Mouse (Mus musculus): Measurements from ENCODE around the gene Ccdc71.

The Ccdc71 gene

GRCm38 (mm10) chr9:108478638-108479156 lies 18.4 kb downstream of the Ccdc71 start:
- Histone ChIP-seq H3K36me3 (ENCODE audit: control insufficient read depth, insufficient read depth, low read length, poor library complexity, severe bottlenecking) (no peaks in the 10 kb centered on the region), H3K27me3 (ENCODE audit: control insufficient read depth, insufficient read depth, low read length, poor library complexity, severe bottlenecking) (no peaks in the 10 kb centered on the region)
- no peak for DNase-seq (ENCODE audit: low read depth, low spot score)

GRCm38 (mm10) chr9:108479241-108479640 lies 18.9 kb downstream of the Ccdc71 start:
- DNase-seq (ENCODE audit: low read depth, low spot score) = no peak
- H3K36me3 ChIP-seq (ENCODE audit: control insufficient read depth, insufficient read depth, low read length, poor library complexity, severe bottlenecking) = no peaks in the 10 kb centered on the region
- H3K27me3 ChIP-seq (ENCODE audit: control insufficient read depth, insufficient read depth, low read length, poor library complexity, severe bottlenecking) = no peaks in the 10 kb centered on the region

- Histone ChIP-seq H3K27me3 (ENCODE audit: control insufficient read depth, insufficient read depth, low read length, poor library complexity, severe bottlenecking) (no peaks in the 10 kb centered on the region), H3K36me3 (ENCODE audit: control insufficient read depth, insufficient read depth, low read length, poor library complexity, severe bottlenecking) (no peaks in the 10 kb centered on the region)
- DNase-seq (ENCODE audit: low read depth, low spot score) = no peak
Observed at GRCm38 (mm10) chr9:108479721-108480351, 19.5 kb downstream of the Ccdc71 start, which contains the start of gene Lamb2. Lamb2 (plus strand) TSS chr9:108479736.

- Histone ChIP-seq H3K27me3 (ENCODE audit: control insufficient read depth, insufficient read depth, low read length, poor library complexity, severe bottlenecking) (no peaks in the 10 kb centered on the region), H3K36me3 (ENCODE audit: control insufficient read depth, insufficient read depth, low read length, poor library complexity, severe bottlenecking) (no peaks in the 10 kb centered on the region)
- no peak for DNase-seq (ENCODE audit: low read depth, low spot score)
Observed at GRCm38 (mm10) chr9:108480813-108481519, 20.6 kb downstream of the Ccdc71 start.

GRCm38 (mm10) chr9:108481520-108482210 lies 21.3 kb downstream of the Ccdc71 start:
- no peaks in the 10 kb centered on the region for H3K36me3 ChIP-seq (ENCODE audit: control insufficient read depth, insufficient read depth, low read length, poor library complexity, severe bottlenecking)
- no peaks in the 10 kb centered on the region for H3K27me3 ChIP-seq (ENCODE audit: control insufficient read depth, insufficient read depth, low read length, poor library complexity, severe bottlenecking)
- DNase-seq (ENCODE audit: low read depth, low spot score) = no peak

- H3K27me3 ChIP-seq (ENCODE audit: control insufficient read depth, insufficient read depth, low read length, poor library complexity, severe bottlenecking) = no peaks in the 10 kb centered on the region
- no peak for DNase-seq (ENCODE audit: low read depth, low spot score)
- no peaks in the 10 kb centered on the region for H3K36me3 ChIP-seq (ENCODE audit: control insufficient read depth, insufficient read depth, low read length, poor library complexity, severe bottlenecking)
Observed at GRCm38 (mm10) chr9:108483051-108483790, 22.9 kb downstream of the Ccdc71 start.

- DNase-seq (ENCODE audit: low read depth, low spot score) = no peak
- Histone ChIP-seq H3K36me3 (ENCODE audit: control insufficient read depth, insufficient read depth, low read length, poor library complexity, severe bottlenecking) (no peaks in the 10 kb centered on the region), H3K27me3 (ENCODE audit: control insufficient read depth, insufficient read depth, low read length, poor library complexity, severe bottlenecking) (no peaks in the 10 kb centered on the region)
Observed at GRCm38 (mm10) chr9:108484021-108484420, 23.7 kb downstream of the Ccdc71 start.

- Histone ChIP-seq H3K36me3 (ENCODE audit: control insufficient read depth, insufficient read depth, low read length, poor library complexity, severe bottlenecking) (no peaks in the 10 kb centered on the region), H3K27me3 (ENCODE audit: control insufficient read depth, insufficient read depth, low read length, poor library complexity, severe bottlenecking) (no peaks in the 10 kb centered on the region)
- DNase-seq (ENCODE audit: low read depth, low spot score) = no peak
Observed at GRCm38 (mm10) chr9:108485301-108485875, 25.1 kb downstream of the Ccdc71 start.

- no peak for DNase-seq (ENCODE audit: low read depth, low spot score)
- Histone ChIP-seq H3K36me3 (ENCODE audit: control insufficient read depth, insufficient read depth, low read length, poor library complexity, severe bottlenecking) (no peaks in the 10 kb centered on the region), H3K27me3 (ENCODE audit: control insufficient read depth, insufficient read depth, low read length, poor library complexity, severe bottlenecking) (no peaks in the 10 kb centered on the region)
Observed at GRCm38 (mm10) chr9:108486973-108487530, 26.7 kb downstream of the Ccdc71 start.

GRCm38 (mm10) chr9:108488403-108488802 lies 28.1 kb downstream of the Ccdc71 start:
- H3K27me3 ChIP-seq (ENCODE audit: control insufficient read depth, insufficient read depth, low read length, poor library complexity, severe bottlenecking) = no peaks in the 10 kb centered on the region
- no peak for DNase-seq (ENCODE audit: low read depth, low spot score)
- peaks cover 3% of the 10 kb centered on the region for H3K36me3 ChIP-seq (ENCODE audit: control insufficient read depth, insufficient read depth, low read length, poor library complexity, severe bottlenecking)

- H3K27me3 ChIP-seq (ENCODE audit: control insufficient read depth, insufficient read depth, low read length, poor library complexity, severe bottlenecking) = no peaks in the 10 kb centered on the region
- H3K36me3 ChIP-seq (ENCODE audit: control insufficient read depth, insufficient read depth, low read length, poor library complexity, severe bottlenecking) = peaks cover 10% of the 10 kb centered on the region
- no peak for DNase-seq (ENCODE audit: low read depth, low spot score)
Observed at GRCm38 (mm10) chr9:108489215-108489614, 28.9 kb downstream of the Ccdc71 start.

- no peak for DNase-seq (ENCODE audit: low read depth, low spot score)
- peaks cover 13% of the 10 kb centered on the region for H3K36me3 ChIP-seq (ENCODE audit: control insufficient read depth, insufficient read depth, low read length, poor library complexity, severe bottlenecking)
- no peaks in the 10 kb centered on the region for H3K27me3 ChIP-seq (ENCODE audit: control insufficient read depth, insufficient read depth, low read length, poor library complexity, severe bottlenecking)
Observed at GRCm38 (mm10) chr9:108489702-108490558, 29.6 kb downstream of the Ccdc71 start.

- H3K27me3 ChIP-seq (ENCODE audit: control insufficient read depth, insufficient read depth, low read length, poor library complexity, severe bottlenecking) = no peaks in the 10 kb centered on the region
- peak; percentile 97 for DNase-seq (ENCODE audit: low read depth, low spot score)
- peaks cover 14% of the 10 kb centered on the region for H3K36me3 ChIP-seq (ENCODE audit: control insufficient read depth, insufficient read depth, low read length, poor library complexity, severe bottlenecking)
Observed at GRCm38 (mm10) chr9:108490559-108491285, 30.4 kb downstream of the Ccdc71 start, which contains the start of gene Usp19. Usp19 (plus strand) TSS chr9:108490602.

Measured in splenic B cell, adult 2 months (primary cell).